Mouse (Mus musculus): ENCODE data around the gene Slc5a3. TPM values are rescaled to one million over a fixed set of nuclear protein-coding genes. Genes with fewer than 3 reads are reported as not detected.

Slc5a3 gene
- 5.7 and 6.7 TPM in 2 replicates for polyA plus RNA-seq (2014; fragmentation: Nextera tagmentation; extraction: Ambion mirVana)

DNA sequence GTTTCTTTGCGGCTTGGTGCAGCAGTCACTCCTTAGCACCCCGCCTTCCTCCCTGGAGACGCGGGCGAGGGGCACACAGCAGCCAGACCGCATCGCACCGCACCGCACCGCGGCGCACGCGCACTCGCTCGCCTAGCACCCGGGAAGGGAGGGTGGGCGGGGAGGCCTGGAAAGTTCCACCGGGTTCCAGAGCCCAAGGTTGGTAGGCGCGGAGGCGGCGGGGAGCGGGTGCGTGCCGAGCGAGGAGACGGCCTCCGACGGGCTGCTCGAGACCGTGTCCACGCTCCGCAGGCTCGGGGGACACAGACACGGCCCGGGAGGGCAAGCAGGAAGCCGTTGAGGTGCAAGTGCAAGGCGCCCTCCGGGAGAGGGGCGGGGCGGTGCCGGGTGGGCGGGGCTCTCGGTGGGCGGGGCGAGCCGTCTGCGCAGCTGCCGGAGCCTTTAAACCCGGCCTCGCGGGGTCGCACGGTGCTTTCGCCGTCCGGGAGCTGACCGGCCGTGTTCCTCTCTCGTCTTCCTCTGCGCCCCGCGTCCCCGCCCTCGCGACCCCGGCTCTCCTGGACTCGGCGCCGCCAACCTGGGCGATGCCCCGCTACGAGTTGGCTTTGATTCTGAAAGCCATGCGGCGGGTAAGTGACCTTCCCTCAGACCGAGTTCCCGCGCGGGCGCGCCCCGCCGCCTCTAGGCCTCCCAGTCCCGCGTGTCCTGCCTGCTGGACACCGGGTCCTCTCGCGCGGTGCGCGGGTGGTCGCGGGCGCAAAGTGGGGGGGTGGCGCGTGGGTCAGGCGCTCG, at the start of gene Slc5a3, which contains the start of the genes Mrps6 and Gm49711:
Slc5a3 (plus strand) TSS at position 471 of the 792 bp plus-strand sequence.
Mrps6 (plus strand) TSS at position 419 of the 792 bp plus-strand sequence.
Gm49711 (plus strand) TSS at position 465 of the 792 bp plus-strand sequence.
- H3K9ac ChIP-seq (ENCODE audit: low read depth, low read length), result peak within 1 kb of the TSS; percentile 93
- peaks cover 7% of the 10 kb centered on the region for H3K9me3 ChIP-seq (replicated peaks; ENCODE audit: control insufficient read depth, low read length)
- ATAC-seq (replicated peaks; ENCODE audit: insufficient number of reproducible peaks, low FRiP score, low TSS enrichment), result peak; percentile 91
- WGBS (ENCODE audit: insufficient replicate concordance), result under 1% methylated on average over 83 of the region's 99 CpGs
- H3K4me3 ChIP-seq (ENCODE audit: low read depth, low read length), result peak within 1 kb of the TSS; percentile 95
- H3K36me3 ChIP-seq (ENCODE audit: control insufficient read depth, insufficient read depth, low read length), result peaks cover 12% of the 10 kb centered on the region
- H3K27ac ChIP-seq (ENCODE audit: low read depth, low read length), result peak within 1 kb of the TSS; percentile 85
- peak within 1 kb of the TSS; percentile 87 for H3K4me2 ChIP-seq
- no peaks in the 10 kb centered on the region for H3K27me3 ChIP-seq (ENCODE audit: control insufficient read depth, insufficient read depth, low read length)
- peaks cover 8% of the 10 kb centered on the region; the same call in 1 of the 2 replicates for H3K4me1 ChIP-seq (ENCODE audit: control insufficient read depth, insufficient read depth, low read length)

DNA sequence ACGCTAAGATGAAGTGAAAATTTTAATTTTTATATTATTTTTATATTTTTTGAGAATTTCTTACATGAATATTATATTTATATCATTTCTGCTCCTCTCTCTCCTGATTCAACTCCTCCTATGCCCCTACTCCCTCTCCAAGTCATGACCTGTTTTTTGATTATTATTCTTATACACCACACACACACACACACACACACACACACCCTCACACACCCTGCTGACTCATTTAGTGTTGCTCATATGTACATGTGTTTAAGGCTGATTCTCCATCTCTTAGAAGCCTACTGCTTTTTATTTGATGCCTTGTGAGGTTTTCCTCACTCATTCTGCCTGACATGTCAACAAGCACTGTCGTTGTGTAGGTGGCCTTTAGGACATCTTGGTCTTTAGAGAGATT, 48.5 kb upstream of the Slc5a3 start:
- Histone ChIP-seq H3K27ac (ENCODE audit: low read depth, low read length) (no peak overlapping the region), H3K27me3 (ENCODE audit: control insufficient read depth, insufficient read depth, low read length) (no peaks in the 10 kb centered on the region), H3K9me3 (replicated peaks; ENCODE audit: control insufficient read depth, low read length) (no peaks in the 10 kb centered on the region), H3K4me2 (no peak overlapping the region), H3K36me3 (ENCODE audit: control insufficient read depth, insufficient read depth, low read length) (no peaks in the 10 kb centered on the region), H3K9ac (ENCODE audit: low read depth, low read length) (no peak overlapping the region), H3K4me3 (ENCODE audit: low read depth, low read length) (no peak overlapping the region), H3K4me1 (ENCODE audit: control insufficient read depth, insufficient read depth, low read length) (no peaks in the 10 kb centered on the region)
- 83% methylated on average over 2 of the region's 2 CpGs for WGBS (ENCODE audit: insufficient replicate concordance)
- no peak for ATAC-seq (replicated peaks; ENCODE audit: insufficient number of reproducible peaks, low FRiP score, low TSS enrichment)

DNA sequence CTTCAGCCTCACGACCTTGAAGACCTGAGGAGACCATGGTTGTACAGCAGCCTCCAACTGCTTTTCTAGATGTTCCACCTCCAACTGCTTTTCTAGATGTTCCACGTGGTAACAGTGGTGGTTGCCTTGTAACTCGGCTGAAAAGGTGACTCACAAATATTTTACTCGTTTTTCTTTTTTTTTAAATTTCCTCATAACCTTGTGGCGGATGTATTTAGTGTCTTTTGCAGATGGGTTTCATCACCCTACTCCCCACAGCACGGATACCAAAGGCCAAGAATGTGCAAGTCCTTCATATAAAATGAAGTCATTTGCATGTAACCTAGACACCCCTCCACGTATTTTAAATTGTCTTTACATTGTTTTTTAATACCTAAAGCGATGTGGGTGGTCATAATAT, 41.3 kb upstream of the Slc5a3 start:
- Histone ChIP-seq H3K36me3 (ENCODE audit: control insufficient read depth, insufficient read depth, low read length) (no peaks in the 10 kb centered on the region), H3K27ac (ENCODE audit: low read depth, low read length) (no peak overlapping the region), H3K27me3 (ENCODE audit: control insufficient read depth, insufficient read depth, low read length) (no peaks in the 10 kb centered on the region), H3K4me3 (ENCODE audit: low read depth, low read length) (no peak overlapping the region), H3K4me1 (ENCODE audit: control insufficient read depth, insufficient read depth, low read length) (no peaks in the 10 kb centered on the region), H3K4me2 (no peak overlapping the region), H3K9ac (ENCODE audit: low read depth, low read length) (no peak overlapping the region), H3K9me3 (replicated peaks; ENCODE audit: control insufficient read depth, low read length) (no peaks in the 10 kb centered on the region)
- WGBS (ENCODE audit: insufficient replicate concordance), result 82% methylated on average over 8 of the region's 8 CpGs
- no peak for ATAC-seq (replicated peaks; ENCODE audit: insufficient number of reproducible peaks, low FRiP score, low TSS enrichment)

DNA sequence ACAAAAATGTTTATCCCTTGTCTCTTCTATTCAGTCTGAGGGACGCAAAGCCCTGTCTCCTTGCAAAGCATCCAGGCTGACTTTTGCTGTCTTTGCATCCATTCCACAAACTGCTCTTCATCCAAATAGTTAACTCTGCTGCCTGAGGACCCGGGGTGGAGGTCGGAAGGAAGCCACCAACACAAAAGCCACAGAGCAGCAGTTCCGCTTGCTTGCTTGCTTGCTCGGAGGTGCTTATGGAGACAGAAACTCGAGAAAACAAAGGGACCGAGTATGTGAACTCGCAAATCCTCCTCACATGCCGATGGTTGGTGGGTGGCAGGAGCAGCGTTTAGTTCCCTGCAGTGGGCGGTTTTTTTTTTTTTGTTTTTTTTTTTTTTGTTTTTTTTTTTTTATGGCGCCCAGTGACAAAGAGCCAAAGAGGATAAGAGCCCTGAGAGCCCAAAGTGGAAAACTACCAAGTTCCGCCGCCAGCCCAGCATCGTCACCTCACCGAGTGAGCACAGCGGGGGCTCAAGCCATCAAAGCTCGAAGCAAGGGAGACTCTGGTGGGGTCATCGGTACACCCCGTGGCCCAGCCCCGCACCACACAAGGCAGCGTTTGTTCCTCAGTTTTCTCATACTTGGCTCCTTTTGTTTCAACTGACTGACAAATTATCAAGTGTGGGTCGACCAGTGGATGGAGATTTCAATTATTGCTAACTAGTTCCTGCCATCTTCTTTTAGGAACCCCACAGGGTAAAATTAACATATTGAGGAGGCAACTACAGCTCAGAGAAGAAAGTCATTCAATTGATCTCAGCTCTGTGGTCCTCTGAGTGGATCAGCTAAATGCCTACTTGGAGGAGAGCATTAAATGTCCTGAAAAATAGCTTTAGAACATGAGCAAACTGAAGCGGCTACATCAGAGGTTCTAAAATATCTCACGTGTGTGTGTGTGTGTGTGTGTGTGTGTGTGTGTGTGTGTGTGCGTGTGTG, 38.7 kb upstream of the Slc5a3 start:
- Histone ChIP-seq H3K9me3 (replicated peaks; ENCODE audit: control insufficient read depth, low read length) (no peaks in the 10 kb centered on the region), H3K9ac (ENCODE audit: low read depth, low read length) (peak overlapping the region; percentile 72), H3K4me1 (ENCODE audit: control insufficient read depth, insufficient read depth, low read length) (peaks cover 10% of the 10 kb centered on the region), H3K4me2 (peak overlapping the region; percentile 71), H3K4me3 (ENCODE audit: low read depth, low read length) (peak overlapping the region; percentile 35), H3K27me3 (ENCODE audit: control insufficient read depth, insufficient read depth, low read length) (no peaks in the 10 kb centered on the region), H3K36me3 (ENCODE audit: control insufficient read depth, insufficient read depth, low read length) (no peaks in the 10 kb centered on the region), H3K27ac (ENCODE audit: low read depth, low read length) (peak overlapping the region; percentile 4; the same call in 1 of the 2 replicates)
- no peak for ATAC-seq (replicated peaks; ENCODE audit: insufficient number of reproducible peaks, low FRiP score, low TSS enrichment)
- WGBS (ENCODE audit: insufficient replicate concordance), result 7% methylated on average over 26 of the region's 26 CpGs

DNA sequence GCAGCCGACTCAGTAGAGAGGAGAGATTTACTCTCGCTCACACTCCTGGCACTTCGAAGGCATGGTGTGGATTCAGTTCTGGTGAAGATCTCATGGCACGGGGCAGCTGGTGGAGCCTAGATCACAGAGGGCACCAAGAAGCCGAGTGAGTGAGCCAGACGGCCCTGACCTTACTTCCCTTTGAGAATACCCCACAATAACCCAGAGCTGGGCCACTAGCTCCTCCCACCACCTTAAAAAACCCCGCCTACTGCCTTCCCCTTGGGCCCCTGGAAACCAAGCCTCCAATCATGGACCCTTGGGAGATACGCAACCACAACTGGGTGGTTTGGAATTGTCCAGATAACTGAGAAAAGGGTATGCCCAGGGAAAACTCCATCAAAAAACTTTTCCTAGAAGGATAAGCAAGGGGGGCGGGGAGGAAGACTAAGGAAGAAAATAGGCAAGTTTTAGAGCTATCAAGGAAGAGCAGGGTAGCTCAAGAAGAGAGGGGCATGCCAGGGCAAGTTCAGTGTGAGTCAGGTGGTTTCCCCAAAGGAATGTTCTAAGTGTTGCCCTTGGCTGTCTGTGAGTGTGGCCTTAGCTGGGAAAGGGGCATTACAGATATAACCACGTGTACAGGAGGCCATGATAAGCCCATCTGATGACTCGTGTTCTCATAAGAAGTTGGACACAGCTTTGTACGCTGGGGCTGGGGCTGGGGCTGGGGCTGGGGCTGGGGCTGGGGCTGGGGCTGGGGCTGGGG, 36.3 kb upstream of the Slc5a3 start:
- Histone ChIP-seq H3K4me2 (no peak overlapping the region), H3K36me3 (ENCODE audit: control insufficient read depth, insufficient read depth, low read length) (no peaks in the 10 kb centered on the region), H3K4me3 (ENCODE audit: low read depth, low read length) (no peak overlapping the region), H3K27me3 (ENCODE audit: control insufficient read depth, insufficient read depth, low read length) (no peaks in the 10 kb centered on the region), H3K9ac (ENCODE audit: low read depth, low read length) (no peak overlapping the region), H3K4me1 (ENCODE audit: control insufficient read depth, insufficient read depth, low read length) (peaks cover 12% of the 10 kb centered on the region), H3K9me3 (replicated peaks; ENCODE audit: control insufficient read depth, low read length) (no peaks in the 10 kb centered on the region), H3K27ac (ENCODE audit: low read depth, low read length) (0 out of 2 replicates have a peak overlapping the region, but pooled peaks have one; percentile 2)
- WGBS (ENCODE audit: insufficient replicate concordance), result 62% methylated on average over 12 of the region's 12 CpGs
- ATAC-seq (replicated peaks; ENCODE audit: insufficient number of reproducible peaks, low FRiP score, low TSS enrichment), result no peak

DNA sequence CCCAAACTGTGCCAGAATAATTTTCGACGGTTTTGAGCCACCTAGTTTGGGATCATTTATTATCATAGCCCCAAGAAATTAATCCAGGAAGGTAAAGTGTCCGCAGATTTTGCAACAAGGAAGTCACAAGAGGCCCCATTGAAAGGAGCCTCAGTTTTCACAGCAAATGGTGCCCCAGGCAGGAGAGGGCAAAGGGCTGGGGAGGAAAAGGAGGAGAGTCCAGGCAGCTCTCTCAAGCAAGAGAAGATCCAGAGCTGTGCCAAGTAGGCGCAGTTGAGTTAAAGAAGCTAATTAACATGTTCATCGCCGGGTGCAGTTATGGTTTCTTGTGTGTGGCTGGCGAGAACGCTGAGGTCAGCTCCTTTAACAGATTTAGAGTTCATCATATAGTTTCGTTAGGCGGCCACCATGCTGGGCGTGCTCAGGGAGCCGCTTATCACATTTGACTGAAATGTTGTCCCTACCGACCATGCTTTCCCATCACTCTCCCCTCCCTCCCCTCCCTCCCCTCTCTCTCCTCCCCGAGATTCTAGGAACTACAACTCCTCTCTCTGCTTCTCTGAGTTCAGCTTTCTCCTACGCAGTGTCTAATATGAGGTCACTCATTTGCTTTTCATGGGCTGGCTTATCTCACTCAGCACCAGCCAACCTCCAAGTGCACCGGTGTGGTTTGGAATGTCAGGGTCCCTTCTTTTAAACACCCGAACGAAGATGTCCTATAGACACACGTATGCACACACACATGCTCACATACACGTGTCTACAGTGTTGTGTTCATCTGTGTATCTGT, 35.4 kb upstream of the Slc5a3 start:
- H3K4me2 ChIP-seq, result no peak overlapping the region; the same call in 1 of the 2 replicates
- no peak; the same call in 1 of the 2 replicates for ATAC-seq (replicated peaks; ENCODE audit: insufficient number of reproducible peaks, low FRiP score, low TSS enrichment)
- H3K9me3 ChIP-seq (replicated peaks; ENCODE audit: control insufficient read depth, low read length), result no peaks in the 10 kb centered on the region
- no peak overlapping the region for H3K9ac ChIP-seq (ENCODE audit: low read depth, low read length)
- WGBS (ENCODE audit: insufficient replicate concordance), result 39% methylated on average over 20 of the region's 20 CpGs
- no peaks in the 10 kb centered on the region for H3K27me3 ChIP-seq (ENCODE audit: control insufficient read depth, insufficient read depth, low read length)
- no peaks in the 10 kb centered on the region for H3K36me3 ChIP-seq (ENCODE audit: control insufficient read depth, insufficient read depth, low read length)
- H3K27ac ChIP-seq (ENCODE audit: low read depth, low read length), result 0 out of 2 replicates have a peak overlapping the region, but pooled peaks have one; percentile 2
- peaks cover 12% of the 10 kb centered on the region for H3K4me1 ChIP-seq (ENCODE audit: control insufficient read depth, insufficient read depth, low read length)
- H3K4me3 ChIP-seq (ENCODE audit: low read depth, low read length), result no peak overlapping the region

DNA sequence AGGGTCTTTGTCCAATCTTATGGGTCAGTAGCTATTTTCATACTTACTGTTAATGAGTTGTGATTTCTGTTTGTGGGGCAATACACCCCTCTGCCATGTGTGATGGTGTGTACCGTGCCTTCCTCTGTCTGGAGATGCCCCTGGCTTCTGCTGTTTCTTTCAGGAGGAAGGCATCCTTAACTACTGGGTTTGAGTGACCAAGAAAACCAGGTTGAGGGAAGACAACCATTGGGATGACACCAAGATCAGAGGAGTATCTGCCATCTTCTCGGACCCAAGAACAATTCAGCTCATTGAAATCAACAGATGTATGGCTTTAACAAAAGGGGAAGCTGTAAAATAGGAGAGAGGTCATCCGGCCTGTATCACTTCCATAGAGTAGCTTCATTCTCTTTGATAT, 24.8 kb upstream of the Slc5a3 start:
- H3K9ac ChIP-seq (ENCODE audit: low read depth, low read length), result no peak overlapping the region
- H3K4me3 ChIP-seq (ENCODE audit: low read depth, low read length), result no peak overlapping the region
- H3K9me3 ChIP-seq (replicated peaks; ENCODE audit: control insufficient read depth, low read length), result no peaks in the 10 kb centered on the region
- no peaks in the 10 kb centered on the region for H3K27me3 ChIP-seq (ENCODE audit: control insufficient read depth, insufficient read depth, low read length)
- peaks cover under 1% of the 10 kb centered on the region; the same call in 1 of the 2 replicates for H3K4me1 ChIP-seq (ENCODE audit: control insufficient read depth, insufficient read depth, low read length)
- no peak for ATAC-seq (replicated peaks; ENCODE audit: insufficient number of reproducible peaks, low FRiP score, low TSS enrichment)
- H3K27ac ChIP-seq (ENCODE audit: low read depth, low read length), result no peak overlapping the region
- no peaks in the 10 kb centered on the region for H3K36me3 ChIP-seq (ENCODE audit: control insufficient read depth, insufficient read depth, low read length)
- 78% methylated on average over 3 of the region's 3 CpGs for WGBS (ENCODE audit: insufficient replicate concordance)
- no peak overlapping the region for H3K4me2 ChIP-seq

Measured in heart, embryonic 11.5 days (tissue).